Mouse (Mus musculus): ENCODE measurements at regions not wholly inside any gene's neighbourhood (a gene's known extent, or its start where the extent isn't known, plus 50 kb on each side); places are given as distances from the start of the nearest gene placed in this dataset.

GRCm38 (mm10) chr13:6479667-6480066, 68.3 kb upstream of the Pitrm1 start:
- TF ChIP-seq CTCF (IDR thresholded peaks at IDR 0.05; ENCODE audit: borderline replicate concordance, control insufficient read depth, extremely low read depth, insufficient read depth, low read length, poor library complexity) (no peak), POLR2A (IDR thresholded peaks at IDR 0.05; ENCODE audit: control insufficient read depth, extremely low read depth, insufficient read depth, low read length, poor library complexity) (no peak)
